Mouse (Mus musculus) hindbrain, embryonic 13.5 days (tissue): ENCODE data around the gene Sphk2. TPM values are rescaled to one million over a fixed set of nuclear protein-coding genes. Genes with fewer than 3 reads are reported as not detected.

Source experiments
- ATAC-seq: fragments of 200-750 bp; cut with Nextera tagmentation; 2 replicates; pipeline ENCODE4 v1.8.0; 2017; ENCODE audit warnings: moderate TSS enrichment; ENCODE audit not compliant: low FRiP score
- H3K27ac ChIP-seq: fragments of 300-500 bp; sonication (generic); 2 replicates; pipeline ENCODE4 v1.5.1; 2015; ENCODE audit warnings: inconsistent platforms, mild to moderate bottlenecking, moderate library complexity
- H3K27me3 ChIP-seq: fragments of 300-500 bp; sonication (generic); 2 replicates; pipeline ENCODE4 v1.6.1; 2015; ENCODE audit warnings: mild to moderate bottlenecking, inconsistent platforms
- H3K36me3 ChIP-seq: fragments of 300-500 bp; sonication (generic); 2 replicates; pipeline ENCODE4 v1.6.1; 2015; ENCODE audit warnings: mild to moderate bottlenecking, inconsistent platforms
- H3K4me1 ChIP-seq: fragments of 300-500 bp; sonication (generic); replicated peaks from 2 replicates; pipeline ENCODE4 v1.6.1; 2015; ENCODE audit warnings: inconsistent platforms
- H3K4me2 ChIP-seq: fragments of 300-500 bp; sonication (generic); 2 replicates; pipeline ENCODE4 v1.6.1; 2015; ENCODE audit warnings: inconsistent platforms, mild to moderate bottlenecking, moderate library complexity
- H3K4me3 ChIP-seq: fragments of 300-500 bp; sonication (generic); 2 replicates; pipeline ENCODE4 v1.5.1; 2015; ENCODE audit warnings: mild to moderate bottlenecking, inconsistent platforms
- H3K9ac ChIP-seq: fragments of 300-500 bp; sonication (generic); 2 replicates; pipeline ENCODE4 v1.6.1; 2015; ENCODE audit warnings: mild to moderate bottlenecking, inconsistent platforms
- H3K9me3 ChIP-seq: fragments of 300-500 bp; sonication (generic); 2 replicates; pipeline ENCODE4 v1.6.1; 2016; ENCODE audit warnings: inconsistent platforms
- WGBS: fragments of 180-500 bp; shearing (Covaris S2); methylation state at CpG from one replicate; pipeline ENCODE4 v1.1.7; 2015; 5-methylcytosine and 5-hydroxymethylcytosine counted together
- polyA plus RNA-seq: library from polyadenylated mRNA; unstranded; fragments of >200 nt; fragmentation: Nextera tagmentation; extraction: Ambion mirVana; gene quantifications from 2 replicates; pipeline ENCODE4 v1.2.1, GENCODE M21; 2015

Gene Sphk2
- polyA plus RNA-seq, 1 experiment from 2014 or later = 25.0 TPM

- Histone ChIP-seq H3K27ac (peak within 1 kb of the TSS; percentile 78), H3K9ac (peak within 1 kb of the TSS; percentile 85), H3K9me3 (no peaks in the 10 kb centered on the region), H3K4me2 (peak within 1 kb of the TSS; percentile 94), H3K4me3 (peak within 1 kb of the TSS; percentile 86), H3K27me3 (no peaks in the 10 kb centered on the region), H3K36me3 (peaks cover 46% of the 10 kb centered on the region), H3K4me1 (peaks cover 61% of the 10 kb centered on the region)
- 7% methylated on average over 34 of the region's 34 CpGs for WGBS
- ATAC-seq = peak; percentile 92
Observed at GRCm38 (mm10) chr7:45715090-45715708, 2.6 kb downstream of the Sphk2 start, which contains the start of gene Rpl18. Gene Rpl18, plus strand, starts transcription at chr7:45715457.

GRCm38 (mm10) chr7:45714630-45715089 lies 3.1 kb downstream of the Sphk2 start:
- peak overlapping the region; percentile 85 for H3K9ac ChIP-seq
- ATAC-seq = peak; percentile 58
- no peaks in the 10 kb centered on the region for H3K9me3 ChIP-seq
- H3K27ac ChIP-seq = peak overlapping the region; percentile 77; the same call in 1 of the 2 replicates
- peak overlapping the region; percentile 94 for H3K4me2 ChIP-seq
- peaks cover 62% of the 10 kb centered on the region for H3K4me1 ChIP-seq
- peak overlapping the region; percentile 86 for H3K4me3 ChIP-seq
- H3K27me3 ChIP-seq = no peaks in the 10 kb centered on the region
- WGBS = 11% methylated on average over 14 of the region's 14 CpGs
- H3K36me3 ChIP-seq = peaks cover 46% of the 10 kb centered on the region

DNA sequence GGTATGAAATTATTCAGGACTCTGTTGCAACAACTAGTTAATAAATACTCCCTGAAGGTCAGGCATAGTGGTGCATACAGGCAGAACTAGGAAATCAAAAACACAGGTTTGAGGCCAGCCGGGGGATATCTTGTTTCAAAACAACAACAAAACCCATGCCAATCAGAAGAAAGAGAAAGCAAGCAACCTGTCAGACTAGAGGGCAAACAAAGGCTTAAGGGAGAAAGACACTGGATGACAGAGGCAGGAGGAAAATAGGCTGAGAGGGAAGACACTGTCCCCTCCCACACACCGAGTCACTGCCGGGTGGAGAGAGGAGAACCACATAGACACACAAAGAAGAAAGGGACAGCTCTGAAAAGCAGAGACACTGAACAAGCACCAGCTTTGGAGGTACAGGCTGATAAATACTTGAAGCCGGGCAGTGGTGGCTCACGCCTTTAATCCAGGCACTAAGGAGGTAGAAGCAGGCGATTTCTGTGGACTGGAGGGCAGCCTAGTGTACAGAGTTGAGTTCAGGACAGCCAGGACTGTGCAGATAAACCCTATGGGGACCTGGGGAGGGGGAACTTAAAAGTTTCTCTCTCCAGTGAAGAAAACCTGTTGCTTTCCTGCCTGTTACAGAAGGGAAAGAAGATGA lies 3.8 kb downstream of the Sphk2 start:
- peaks cover 40% of the 10 kb centered on the region for H3K36me3 ChIP-seq
- H3K4me3 ChIP-seq = peak overlapping the region; percentile 86
- H3K9ac ChIP-seq = peak overlapping the region; percentile 85
- H3K9me3 ChIP-seq = no peaks in the 10 kb centered on the region
- WGBS = 75% methylated on average over 6 of the region's 6 CpGs
- ATAC-seq = no peak
- peak overlapping the region; percentile 94 for H3K4me2 ChIP-seq
- H3K27ac ChIP-seq = no peak overlapping the region
- H3K27me3 ChIP-seq = no peaks in the 10 kb centered on the region
- H3K4me1 ChIP-seq = peaks cover 62% of the 10 kb centered on the region

GRCm38 (mm10) chr7:45713396-45713795 lies 4.4 kb downstream of the Sphk2 start:
- peaks cover 40% of the 10 kb centered on the region for H3K36me3 ChIP-seq
- H3K27me3 ChIP-seq = no peaks in the 10 kb centered on the region
- no peaks in the 10 kb centered on the region for H3K9me3 ChIP-seq
- H3K27ac ChIP-seq = no peak overlapping the region
- peaks cover 62% of the 10 kb centered on the region for H3K4me1 ChIP-seq
- H3K9ac ChIP-seq = no peak overlapping the region
- H3K4me3 ChIP-seq = no peak overlapping the region
- no peak overlapping the region for H3K4me2 ChIP-seq
- 93% methylated on average over 16 of the region's 16 CpGs for WGBS
- ATAC-seq = no peak

GRCm38 (mm10) chr7:45712022-45712757 lies 5.6 kb downstream of the Sphk2 start:
- WGBS = 91% methylated on average over 21 of the region's 21 CpGs

GRCm38 (mm10) chr7:45711316-45712021 lies 6.3 kb downstream of the Sphk2 start:
- Histone ChIP-seq H3K36me3 (peaks cover 40% of the 10 kb centered on the region), H3K9ac (no peak overlapping the region), H3K9me3 (no peaks in the 10 kb centered on the region), H3K27ac (no peak overlapping the region), H3K27me3 (no peaks in the 10 kb centered on the region), H3K4me1 (peaks cover 73% of the 10 kb centered on the region), H3K4me3 (no peak overlapping the region), H3K4me2 (no peak overlapping the region)
- no peak for ATAC-seq
- WGBS = 93% methylated on average over 24 of the region's 24 CpGs

More at GRCm38 (mm10) chr7:45712022-45712757, 5.6 kb downstream of the Sphk2 start:
- H3K4me3 ChIP-seq = no peak overlapping the region
- peaks cover 40% of the 10 kb centered on the region for H3K36me3 ChIP-seq
- H3K27me3 ChIP-seq = no peaks in the 10 kb centered on the region
- no peak overlapping the region for H3K9ac ChIP-seq
- H3K4me1 ChIP-seq = peaks cover 73% of the 10 kb centered on the region
- no peak overlapping the region for H3K4me2 ChIP-seq
- no peak overlapping the region for H3K27ac ChIP-seq
- ATAC-seq = no peak
- H3K9me3 ChIP-seq = no peaks in the 10 kb centered on the region

GRCm38 (mm10) chr7:45710477-45711191 lies 7.2 kb downstream of the Sphk2 start:
- Histone ChIP-seq H3K4me2 (no peak overlapping the region), H3K36me3 (peaks cover 40% of the 10 kb centered on the region), H3K9ac (peak overlapping the region; percentile 80; the same call in 1 of the 2 replicates), H3K27me3 (no peaks in the 10 kb centered on the region), H3K27ac (peak overlapping the region; percentile 75), H3K9me3 (no peaks in the 10 kb centered on the region), H3K4me1 (peaks cover 73% of the 10 kb centered on the region), H3K4me3 (no peak overlapping the region)
- 95% methylated on average over 20 of the region's 20 CpGs for whole genome bisulfite sequencing
- no peak for ATAC-seq

DNA sequence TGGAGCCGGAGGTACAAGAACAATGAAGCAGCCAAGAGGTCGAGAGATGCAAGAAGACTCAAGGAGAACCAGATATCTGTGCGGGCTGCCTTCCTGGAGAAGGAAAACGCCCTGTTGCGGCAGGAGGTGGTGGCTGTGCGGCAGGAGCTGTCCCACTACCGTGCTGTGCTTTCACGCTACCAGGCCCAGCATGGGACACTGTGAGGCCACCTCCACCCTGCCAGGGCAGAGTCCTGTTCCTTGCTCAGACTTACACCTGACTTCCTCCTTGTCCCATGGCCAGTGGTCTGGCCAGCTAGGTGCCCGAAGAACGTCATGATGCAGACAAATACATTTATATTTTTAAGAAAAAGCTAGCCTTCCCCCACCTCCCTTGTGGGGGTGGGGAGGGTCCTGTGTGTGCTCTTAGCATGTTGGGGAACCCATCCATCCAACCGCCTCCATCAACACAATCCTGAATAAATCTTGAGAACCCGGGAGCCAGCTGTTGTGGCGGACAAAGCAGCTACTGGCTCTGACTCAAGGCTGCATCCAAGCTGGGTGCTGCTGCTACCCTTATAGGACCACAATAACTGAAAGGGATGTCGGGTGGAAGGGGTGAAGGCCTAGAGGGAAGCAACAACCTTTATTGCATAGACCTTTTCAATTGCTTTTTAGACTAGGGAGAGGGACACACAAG lies 8.0 kb downstream of the Sphk2 start:
- peak overlapping the region; percentile 80 for H3K9ac ChIP-seq
- H3K4me3 ChIP-seq = no peak overlapping the region
- ATAC-seq = no peak
- 66% methylated on average over 14 of the region's 14 CpGs for WGBS
- peak overlapping the region; percentile 75 for H3K27ac ChIP-seq
- H3K4me2 ChIP-seq = 0 out of 2 replicates have a peak overlapping the region, but pooled peaks have one; percentile 97
- no peaks in the 10 kb centered on the region for H3K9me3 ChIP-seq
- H3K36me3 ChIP-seq = peaks cover 40% of the 10 kb centered on the region
- H3K27me3 ChIP-seq = no peaks in the 10 kb centered on the region
- H3K4me1 ChIP-seq = peaks cover 76% of the 10 kb centered on the region

DNA sequence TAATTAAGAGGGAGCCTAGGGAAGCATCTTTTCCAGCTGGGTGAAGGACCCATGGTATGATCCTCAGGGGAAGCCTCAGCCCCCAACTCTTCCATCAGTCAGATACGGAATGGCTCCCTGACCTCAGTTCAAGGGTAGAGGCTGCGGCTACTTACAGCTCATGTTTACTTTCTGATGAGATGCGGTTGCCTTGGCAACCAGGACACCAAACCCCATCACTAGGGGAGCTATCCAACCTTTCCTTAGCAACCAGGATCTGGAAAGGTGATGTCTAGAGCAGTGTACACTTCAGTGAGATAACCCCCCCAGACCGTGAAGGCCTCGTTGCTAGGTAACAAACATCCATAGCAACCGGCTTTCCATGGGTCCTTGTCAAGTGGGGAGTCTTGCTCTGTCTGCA lies 8.8 kb downstream of the Sphk2 start:
- 26% methylated on average over 6 of the region's 6 CpGs for WGBS
- Histone ChIP-seq H3K9me3 (no peaks in the 10 kb centered on the region), H3K9ac (peak overlapping the region; percentile 80), H3K4me2 (peak overlapping the region; percentile 97), H3K4me3 (no peak overlapping the region), H3K27me3 (no peaks in the 10 kb centered on the region), H3K4me1 (peaks cover 68% of the 10 kb centered on the region), H3K36me3 (peaks cover 40% of the 10 kb centered on the region), H3K27ac (peak overlapping the region; percentile 75)
- no peak for ATAC-seq

GRCm38 (mm10) chr7:45708221-45708761 lies 9.5 kb downstream of the Sphk2 start:
- peaks cover 72% of the 10 kb centered on the region for H3K4me1 ChIP-seq
- peak overlapping the region; percentile 97 for H3K4me2 ChIP-seq
- H3K27ac ChIP-seq = peak overlapping the region; percentile 56
- H3K27me3 ChIP-seq = no peaks in the 10 kb centered on the region
- no peaks in the 10 kb centered on the region for H3K9me3 ChIP-seq
- WGBS = 55% methylated on average over 13 of the region's 13 CpGs
- ATAC-seq = no peak
- H3K4me3 ChIP-seq = no peak overlapping the region
- peak overlapping the region; percentile 80; the same call in 1 of the 2 replicates for H3K9ac ChIP-seq
- peaks cover 37% of the 10 kb centered on the region for H3K36me3 ChIP-seq
